Mouse (Mus musculus) adipocyte (in vitro differentiated cells): ENCODE measurements at regions not wholly inside any gene's neighbourhood (a gene's known extent, or its start where the extent isn't known, plus 50 kb on each side); places are given as distances from the start of the nearest gene placed in this dataset.
"Not testable (repeated sequence)": the region's sequence is repeated elsewhere in the genome, so short reads cannot be mapped to it uniquely, and the experiment has no call there.

Experiments
- DNase-seq: peaks from one replicate; pipeline ENCODE4 v3.0.0-alpha.2; 2016; ENCODE audit warnings: low spot score

DNA sequence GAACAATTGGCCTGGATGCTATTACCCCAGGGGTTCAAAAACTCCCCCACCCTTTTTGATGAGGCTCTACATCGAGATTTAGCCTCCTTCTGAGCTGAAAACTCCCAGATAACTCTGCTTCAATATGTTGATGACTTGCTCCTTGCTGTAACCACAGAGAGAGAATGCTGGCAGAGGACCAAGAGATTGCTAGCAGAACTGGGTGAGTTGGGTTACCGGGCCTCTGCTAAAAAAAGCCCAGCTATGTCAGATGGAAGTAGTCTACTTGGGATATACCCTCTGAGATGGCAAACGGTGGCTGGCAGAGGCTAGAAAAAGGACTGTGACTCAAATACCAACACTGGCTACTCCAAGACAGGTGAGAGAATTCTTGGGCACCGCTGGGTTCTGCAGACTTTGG is 63.9 kb upstream of the Gm906 start:
- DNase-seq = not testable (repeated sequence)

DNA sequence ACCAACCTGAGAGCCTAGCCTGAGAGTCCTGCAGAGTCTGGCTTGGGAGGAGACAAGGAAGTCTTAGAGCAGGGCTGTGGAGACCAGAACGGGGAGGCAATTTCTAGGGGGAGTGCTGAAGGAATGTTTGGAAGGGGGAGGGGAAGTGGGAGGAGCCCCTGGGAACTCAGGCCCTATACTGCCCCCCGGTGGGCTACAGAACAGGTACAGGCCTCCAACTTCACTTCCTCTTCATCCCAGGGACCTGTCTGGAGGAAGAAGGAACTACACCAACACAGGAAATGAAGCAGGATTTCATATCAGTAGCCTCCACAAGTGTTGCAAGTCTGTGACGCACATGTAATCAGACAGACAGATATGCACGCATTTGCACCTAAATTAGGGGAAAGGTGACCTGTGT is 72.4 kb upstream of the Gm906 start:
- DNase-seq = no peak

DNA sequence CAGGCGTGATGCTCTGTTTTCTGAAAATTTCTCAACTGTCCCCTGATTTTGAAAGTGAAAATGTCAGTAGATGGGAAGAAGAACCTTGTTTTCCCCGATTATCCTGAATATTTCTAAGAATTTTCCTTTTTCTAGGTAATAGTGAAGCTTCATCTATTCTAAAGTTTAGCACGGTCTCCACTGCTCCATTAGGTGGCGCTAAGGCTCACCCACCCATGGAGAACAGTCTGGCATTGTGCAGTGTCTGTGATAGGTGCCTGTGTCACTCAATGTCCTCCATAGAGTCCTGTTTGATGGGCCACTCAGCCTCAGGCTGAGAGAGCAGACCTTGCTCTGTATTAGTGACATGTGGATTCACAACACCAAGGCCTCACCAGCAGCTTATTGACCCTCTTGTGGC is 78.5 kb upstream of the Gm906 start:
- no peak for DNase-seq

DNA sequence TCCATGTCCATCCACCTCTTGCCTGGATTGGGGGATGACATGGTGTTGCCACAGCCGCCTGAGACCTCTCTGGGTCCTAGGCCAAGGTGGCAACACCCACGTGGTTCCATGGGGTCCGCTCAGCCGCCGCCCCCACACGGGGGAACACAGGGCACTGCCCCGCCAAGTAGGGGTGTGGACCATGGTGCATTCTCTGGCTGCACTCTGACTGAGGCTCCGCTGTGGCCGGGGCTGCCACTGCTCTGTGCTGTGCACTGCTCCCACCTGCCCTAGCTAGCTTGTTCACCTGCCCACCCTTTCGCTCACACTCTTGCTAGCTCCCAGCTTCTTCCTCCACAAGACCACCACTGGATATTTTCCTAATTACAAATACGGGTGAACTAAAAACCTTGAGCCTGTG is 73.5 kb upstream of the Fbxw17 start:
- DNase-seq = no peak

DNA sequence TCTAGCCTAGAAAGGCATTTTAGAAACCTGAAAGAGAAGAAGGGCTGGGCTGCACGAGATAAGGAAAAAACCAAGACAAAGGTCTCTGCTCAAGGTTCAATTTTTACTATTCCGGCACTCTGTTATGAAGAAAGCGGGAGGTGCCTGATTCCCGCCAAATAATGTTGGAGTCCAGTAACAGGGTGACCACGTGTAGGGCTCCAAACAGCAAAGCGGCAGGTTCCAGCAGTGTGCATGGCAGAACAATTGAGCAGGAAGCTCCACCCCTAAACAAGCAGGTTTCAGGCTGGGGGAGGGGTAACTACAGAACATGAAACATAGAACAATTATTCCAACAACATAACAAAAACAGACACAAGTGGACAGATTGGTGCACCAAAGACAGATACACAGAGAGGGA is 65.7 kb upstream of the Fbxw17 start:
- no peak for DNase-seq

DNA sequence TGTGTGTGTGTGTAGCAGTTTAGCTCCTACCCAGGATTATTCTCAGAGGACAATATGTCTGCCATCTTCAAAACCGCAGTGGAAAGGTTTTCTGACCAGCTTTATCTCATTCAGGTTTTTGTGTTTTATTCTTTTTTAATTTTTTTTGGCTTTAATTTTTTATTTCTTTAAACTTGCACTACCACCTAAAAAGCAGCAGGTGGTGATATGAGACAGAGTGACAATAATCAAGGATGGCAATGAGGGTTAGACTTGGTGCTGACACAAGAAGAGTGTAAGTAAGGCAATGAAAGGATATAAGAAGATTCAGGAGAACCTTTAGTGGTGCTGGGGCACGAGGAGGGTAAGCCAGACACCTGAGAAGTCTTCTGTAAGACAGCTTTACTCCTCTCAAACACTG is 62.4 kb upstream of the Fbxw17 start:
- DNase-seq = peak; percentile 3

DNA sequence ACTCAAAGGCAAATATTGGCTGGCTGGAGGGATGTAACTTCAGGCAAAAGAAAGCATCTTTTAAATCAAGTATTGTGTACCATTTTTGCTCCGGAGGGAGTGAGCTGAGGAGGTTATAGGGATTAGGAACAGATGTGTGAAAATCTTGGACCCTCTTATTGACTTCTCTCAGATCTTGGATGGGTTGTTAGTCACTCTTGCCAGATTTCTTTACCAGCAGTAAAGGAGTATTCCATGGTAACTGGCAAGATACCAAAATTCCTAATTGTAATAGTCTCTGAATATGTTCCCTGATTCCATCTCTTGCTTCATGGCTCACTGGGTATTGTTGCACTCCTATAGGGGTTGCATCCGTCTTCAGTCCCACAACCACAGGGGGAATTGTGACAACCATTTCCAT is 58.1 kb upstream of the Fbxw17 start:
- DNase-seq = no peak
